In genomic region chr11:83639533-83639932, GRCm38 (mm10) we compare ENCODE assay signal across 1 mouse cellular context.
TF ChIP-seq lines count a peak whose summit lies in the region.

No protein-coding gene starts in this region.

TF ChIP-seq in CH12.LX, 34 proteins besides CTCF, POLR2A, EP300 and RAD21:
- TF ChIP-seq SIN3A (IDR thresholded peaks at IDR 0.05; ENCODE audit: low read length) (no peak), TCF12 (IDR thresholded peaks at IDR 0.05; ENCODE audit: low read depth, low read length) (no peak), UBTF (IDR thresholded peaks at IDR 0.05; ENCODE audit: low read depth, low read length) (no peak), SMC3 (IDR thresholded peaks at IDR 0.05; ENCODE audit: low read depth, low read length) (peak; percentile 66)
